Mouse (Mus musculus): ENCODE results near the gene Mogs. TPM values are rescaled to one million over a fixed set of nuclear protein-coding genes. Genes with fewer than 3 reads are reported as not detected.
A peak's percentile ranks its signal among the peaks of the same experiment; 100 is the strongest.

The Mogs gene
- polyA plus RNA-seq, 1 experiment, result 32.5 TPM

GRCm38 (mm10) chr6:83140044-83140443 is 24.7 kb downstream of the Mogs start:
- Histone ChIP-seq H3K36me3 (ENCODE audit: control insufficient read depth, insufficient read depth) (peaks cover 10% of the 10 kb centered on the region), H3K79me3 (ENCODE audit: low read depth) (peaks cover 41% of the 10 kb centered on the region), H3K79me2 (ENCODE audit: control insufficient read depth, insufficient read depth) (peaks cover 92% of the 10 kb centered on the region), H3K4me3 (ENCODE audit: insufficient read depth, poor library complexity, severe bottlenecking) (no peak overlapping the region), H3ac (ENCODE audit: control insufficient read depth, insufficient read length, low read depth) (no peak overlapping the region), H3K27me3 (ENCODE audit: control insufficient read depth, insufficient read depth, insufficient read length) (no peaks in the 10 kb centered on the region)
- no peak for TF ChIP-seq USF1 (IDR thresholded peaks at IDR 0.05; ENCODE audit: low read depth)
- no peak for TF ChIP-seq MYOD1 (IDR thresholded peaks at IDR 0.05; ENCODE audit: control insufficient read depth, insufficient read length, low read depth)
- TF ChIP-seq MYOG (IDR thresholded peaks at IDR 0.05; ENCODE audit: control insufficient read depth, extremely low read depth, insufficient read length), result no peak
- TF ChIP-seq CEBPB (IDR thresholded peaks at IDR 0.05; ENCODE audit: low read depth), result no peak
- TF ChIP-seq MAX (IDR thresholded peaks at IDR 0.05), result no peak
- no peak for TF ChIP-seq FOSL1 (IDR thresholded peaks at IDR 0.05; ENCODE audit: insufficient read depth, low read length, poor library complexity, severe bottlenecking)
- no peak for TF ChIP-seq CTCF (IDR thresholded peaks at IDR 0.05; ENCODE audit: control insufficient read depth, insufficient read depth, insufficient read length)

GRCm38 (mm10) chr6:83141636-83142035 is 26.3 kb downstream of the Mogs start:
- Histone ChIP-seq H3K36me3 (ENCODE audit: control insufficient read depth, insufficient read depth) (peaks cover 16% of the 10 kb centered on the region), H3K79me3 (ENCODE audit: low read depth) (peaks cover 36% of the 10 kb centered on the region), H3ac (ENCODE audit: control insufficient read depth, insufficient read length, low read depth) (peak overlapping the region; percentile 47), H3K79me2 (ENCODE audit: control insufficient read depth, insufficient read depth) (peaks cover 87% of the 10 kb centered on the region), H3K27me3 (ENCODE audit: control insufficient read depth, insufficient read depth, insufficient read length) (no peaks in the 10 kb centered on the region), H3K4me3 (ENCODE audit: insufficient read depth, poor library complexity, severe bottlenecking) (no peak overlapping the region)
- TF ChIP-seq CTCF (IDR thresholded peaks at IDR 0.05; ENCODE audit: control insufficient read depth, insufficient read depth, insufficient read length), result no peak
- TF ChIP-seq FOSL1 (IDR thresholded peaks at IDR 0.05; ENCODE audit: insufficient read depth, low read length, poor library complexity, severe bottlenecking), result peak; percentile 38
- no peak for TF ChIP-seq MYOG (IDR thresholded peaks at IDR 0.05; ENCODE audit: control insufficient read depth, extremely low read depth, insufficient read length)
- TF ChIP-seq MAX (IDR thresholded peaks at IDR 0.05), result peak; percentile 33

GRCm38 (mm10) chr6:83142211-83142731 is 27.0 kb downstream of the Mogs start:
- TF ChIP-seq MAX (IDR thresholded peaks at IDR 0.05) (peak; percentile 51), MYOG (IDR thresholded peaks at IDR 0.05; ENCODE audit: control insufficient read depth, extremely low read depth, insufficient read length) (no peak), USF1 (IDR thresholded peaks at IDR 0.05; ENCODE audit: low read depth) (peak; percentile 31)
- Histone ChIP-seq H3K79me3 (ENCODE audit: low read depth) (peaks cover 34% of the 10 kb centered on the region), H3ac (ENCODE audit: control insufficient read depth, insufficient read length, low read depth) (peak overlapping the region; percentile 47), H3K36me3 (ENCODE audit: control insufficient read depth, insufficient read depth) (peaks cover 22% of the 10 kb centered on the region), H3K4me3 (ENCODE audit: insufficient read depth, poor library complexity, severe bottlenecking) (peak overlapping the region; percentile 27), H3K27me3 (ENCODE audit: control insufficient read depth, insufficient read depth, insufficient read length) (no peaks in the 10 kb centered on the region), H3K79me2 (ENCODE audit: control insufficient read depth, insufficient read depth) (peaks cover 87% of the 10 kb centered on the region)

- no peak overlapping the region for H3K4me3 ChIP-seq (ENCODE audit: insufficient read depth, poor library complexity, severe bottlenecking)
- TF ChIP-seq USF1 (IDR thresholded peaks at IDR 0.05; ENCODE audit: low read depth) (no peak), MYOD1 (IDR thresholded peaks at IDR 0.05; ENCODE audit: control insufficient read depth, insufficient read length, low read depth) (no peak), MAX (IDR thresholded peaks at IDR 0.05) (no peak), FOSL1 (IDR thresholded peaks at IDR 0.05; ENCODE audit: insufficient read depth, low read length, poor library complexity, severe bottlenecking) (no peak), CTCF (IDR thresholded peaks at IDR 0.05; ENCODE audit: control insufficient read depth, insufficient read depth, insufficient read length) (no peak), CEBPB (IDR thresholded peaks at IDR 0.05; ENCODE audit: low read depth) (no peak), MYOG (IDR thresholded peaks at IDR 0.05; ENCODE audit: control insufficient read depth, extremely low read depth, insufficient read length) (no peak)
Observed at GRCm38 (mm10) chr6:83142886-83143285, 27.6 kb downstream of the Mogs start.

GRCm38 (mm10) chr6:83145209-83145608 is 29.9 kb downstream of the Mogs start:
- H3K36me3 ChIP-seq (ENCODE audit: control insufficient read depth, insufficient read depth), result peaks cover 29% of the 10 kb centered on the region
- H3K79me3 ChIP-seq (ENCODE audit: low read depth), result peaks cover 14% of the 10 kb centered on the region
- TF ChIP-seq MAX (IDR thresholded peaks at IDR 0.05) (peak; percentile 32), MYOD1 (IDR thresholded peaks at IDR 0.05; ENCODE audit: control insufficient read depth, insufficient read length, low read depth) (no peak), CTCF (IDR thresholded peaks at IDR 0.05; ENCODE audit: control insufficient read depth, insufficient read depth, insufficient read length) (peak; percentile 4), USF1 (IDR thresholded peaks at IDR 0.05; ENCODE audit: low read depth) (no peak), FOSL1 (IDR thresholded peaks at IDR 0.05; ENCODE audit: insufficient read depth, low read length, poor library complexity, severe bottlenecking) (peak; percentile 98), CEBPB (IDR thresholded peaks at IDR 0.05; ENCODE audit: low read depth) (no peak), MYOG (IDR thresholded peaks at IDR 0.05; ENCODE audit: control insufficient read depth, extremely low read depth, insufficient read length) (no peak)

More at GRCm38 (mm10) chr6:83142886-83143285, 27.6 kb downstream of the Mogs start:
- peaks cover 34% of the 10 kb centered on the region for H3K79me3 ChIP-seq (ENCODE audit: low read depth)
- H3K27me3 ChIP-seq (ENCODE audit: control insufficient read depth, insufficient read depth, insufficient read length), result no peaks in the 10 kb centered on the region
- H3ac ChIP-seq (ENCODE audit: control insufficient read depth, insufficient read length, low read depth), result peak overlapping the region; percentile 2
- H3K79me2 ChIP-seq (ENCODE audit: control insufficient read depth, insufficient read depth), result peaks cover 84% of the 10 kb centered on the region
- H3K36me3 ChIP-seq (ENCODE audit: control insufficient read depth, insufficient read depth), result peaks cover 28% of the 10 kb centered on the region

GRCm38 (mm10) chr6:83145805-83146204 is 30.5 kb downstream of the Mogs start:
- Histone ChIP-seq H3K79me3 (ENCODE audit: low read depth) (peaks cover 10% of the 10 kb centered on the region), H3ac (ENCODE audit: control insufficient read depth, insufficient read length, low read depth) (no peak overlapping the region), H3K27me3 (ENCODE audit: control insufficient read depth, insufficient read depth, insufficient read length) (no peaks in the 10 kb centered on the region), H3K79me2 (ENCODE audit: control insufficient read depth, insufficient read depth) (peaks cover 55% of the 10 kb centered on the region), H3K36me3 (ENCODE audit: control insufficient read depth, insufficient read depth) (peaks cover 29% of the 10 kb centered on the region), H3K4me3 (ENCODE audit: insufficient read depth, poor library complexity, severe bottlenecking) (no peak overlapping the region)
- TF ChIP-seq USF1 (IDR thresholded peaks at IDR 0.05; ENCODE audit: low read depth) (no peak), MYOD1 (IDR thresholded peaks at IDR 0.05; ENCODE audit: control insufficient read depth, insufficient read length, low read depth) (no peak), MYOG (IDR thresholded peaks at IDR 0.05; ENCODE audit: control insufficient read depth, extremely low read depth, insufficient read length) (no peak), FOSL1 (IDR thresholded peaks at IDR 0.05; ENCODE audit: insufficient read depth, low read length, poor library complexity, severe bottlenecking) (no peak), CEBPB (IDR thresholded peaks at IDR 0.05; ENCODE audit: low read depth) (no peak), MAX (IDR thresholded peaks at IDR 0.05) (no peak), CTCF (IDR thresholded peaks at IDR 0.05; ENCODE audit: control insufficient read depth, insufficient read depth, insufficient read length) (no peak)

More at GRCm38 (mm10) chr6:83145209-83145608, 29.9 kb downstream of the Mogs start:
- H3K4me3 ChIP-seq (ENCODE audit: insufficient read depth, poor library complexity, severe bottlenecking), result no peak overlapping the region
- peaks cover 61% of the 10 kb centered on the region for H3K79me2 ChIP-seq (ENCODE audit: control insufficient read depth, insufficient read depth)
- H3ac ChIP-seq (ENCODE audit: control insufficient read depth, insufficient read length, low read depth), result no peak overlapping the region
- no peaks in the 10 kb centered on the region for H3K27me3 ChIP-seq (ENCODE audit: control insufficient read depth, insufficient read depth, insufficient read length)
